Mouse (Mus musculus) kidney, adult 2 months (tissue): ENCODE data around the gene Tnfaip8l1.

Experiments used
- CTCF ChIP-seq: fragments of 200-500 bp; conservative IDR thresholded peaks from 2 replicates; pipeline ENCODE4 v1.5.1; 2011; ENCODE audit warnings: low read depth, mild to moderate bottlenecking, control low read depth, low read length, moderate library complexity, mixed read lengths; ENCODE audit not compliant: insufficient read depth, insufficient read length
- POLR2A ChIP-seq: fragments of 200-500 bp; IDR thresholded peaks from one replicate; pipeline ENCODE4 v1.6.1; 2011; ENCODE audit warnings: low read depth, low read length, control low read depth

GRCm38 (mm10) chr17:56207963-56208530 lies 45.8 kb downstream of the Tnfaip8l1 start:
- TF ChIP-seq CTCF (no peak), POLR2A (no peak)
